Mouse (Mus musculus) gastrocnemius, postnatal 36 days (tissue): ENCODE measurements around the gene Adamts7. TPM values are rescaled to one million over a fixed set of nuclear protein-coding genes. Genes with fewer than 3 reads are reported as not detected.

Experiments
- DNase-seq, 2 experiments: peaks; one replicate each; pipeline ENCODE4 v3.0.0; 2022
- intact Hi-C: fragments of 180-260 bp; cut with DNase I; formaldehyde crosslinking; loops from one replicate; pipeline ENCODE4 v1.15.1; 2025
- total RNA-seq, 2 experiments: library from RNA; stranded (reverse); gene quantifications; 2 replicates each; pipeline ENCODE4 v1.2.3; 2021

The Adamts7 gene
- total RNA-seq, 2 experiments from 2014 or later, result 0.84 to 0.91 TPM

GRCm38 (mm10) chr9:90227171-90227570 lies 64.3 kb downstream of the Adamts7 start:
- no peak for DNase-seq
- intact Hi-C loops, result no loop called here

- DNase-seq, result no peak
- intact Hi-C loops, result no loop called here
Observed at GRCm38 (mm10) chr9:90232781-90233690, 70.2 kb downstream of the Adamts7 start.

GRCm38 (mm10) chr9:90233906-90234419 lies 71.1 kb downstream of the Adamts7 start:
- DNase-seq, result no peak
- intact Hi-C loops, result no loop called here

- intact Hi-C loops, result no loop called here
- DNase-seq, result no peak
Observed at GRCm38 (mm10) chr9:90234786-90235185, 71.9 kb downstream of the Adamts7 start.

- intact Hi-C loops, result no loop called here
- no peak for DNase-seq
Observed at GRCm38 (mm10) chr9:90235258-90235882, 72.5 kb downstream of the Adamts7 start.

- intact Hi-C loops, result no loop called here
- no peak for DNase-seq
Observed at GRCm38 (mm10) chr9:90236817-90237216, 73.9 kb downstream of the Adamts7 start.

GRCm38 (mm10) chr9:90237232-90238062 lies 74.6 kb downstream of the Adamts7 start:
- intact Hi-C loops, result no loop called here
- DNase-seq, result no peak

- no peak for DNase-seq
- intact Hi-C loops, result no loop called here
Observed at GRCm38 (mm10) chr9:90240560-90240959, 77.7 kb downstream of the Adamts7 start.

- intact Hi-C loops, result no loop called here
- no peak for DNase-seq
Observed at GRCm38 (mm10) chr9:90241041-90241440, 78.2 kb downstream of the Adamts7 start.

GRCm38 (mm10) chr9:90241618-90242017 lies 78.7 kb downstream of the Adamts7 start:
- no peak for DNase-seq
- intact Hi-C loops, result no loop called here

GRCm38 (mm10) chr9:90242291-90242690 lies 79.4 kb downstream of the Adamts7 start:
- intact Hi-C loops, result no loop called here
- no peak for DNase-seq

GRCm38 (mm10) chr9:90242855-90243254 lies 80.0 kb downstream of the Adamts7 start:
- intact Hi-C loops, result no loop called here
- no peak for DNase-seq

GRCm38 (mm10) chr9:90244301-90245151 lies 81.7 kb downstream of the Adamts7 start:
- intact Hi-C loops, result no loop called here
- DNase-seq, result no peak

GRCm38 (mm10) chr9:90245206-90245605 lies 82.3 kb downstream of the Adamts7 start:
- intact Hi-C loops, result no loop called here
- no peak for DNase-seq

- intact Hi-C loops, result no loop called here
- no peak for DNase-seq
Observed at GRCm38 (mm10) chr9:90245781-90246180, 82.9 kb downstream of the Adamts7 start.

GRCm38 (mm10) chr9:90247316-90247715 lies 84.4 kb downstream of the Adamts7 start:
- intact Hi-C loops, result no loop called here
- DNase-seq, result no peak

- intact Hi-C loops, result no loop called here
- DNase-seq, result no peak
Observed at GRCm38 (mm10) chr9:90248326-90248725, 85.5 kb downstream of the Adamts7 start.

- no peak for DNase-seq
- intact Hi-C loops, result no loop called here
Observed at GRCm38 (mm10) chr9:90249036-90249435, 86.2 kb downstream of the Adamts7 start.

- DNase-seq, result no peak
- intact Hi-C loops, result no loop called here
Observed at GRCm38 (mm10) chr9:90250141-90250775, 87.4 kb downstream of the Adamts7 start.
